Mouse (Mus musculus) bone marrow, adult 2 months (tissue): ENCODE measurements around the gene Hydin.

Experiments
- CTCF ChIP-seq: fragments of 200-500 bp; IDR thresholded peaks from 2 replicates; pipeline ENCODE4 v1.5.1; 2011; ENCODE audit warnings: low read length, control low read depth; ENCODE audit not compliant: control insufficient read depth, insufficient read depth
- POLR2A ChIP-seq: fragments of 200-500 bp; IDR thresholded peaks from 2 replicates; pipeline ENCODE4 v1.6.1; 2011; ENCODE audit warnings: low read depth, mild to moderate bottlenecking, control low read depth, low read length, borderline replicate concordance; ENCODE audit not compliant: control insufficient read depth

DNA sequence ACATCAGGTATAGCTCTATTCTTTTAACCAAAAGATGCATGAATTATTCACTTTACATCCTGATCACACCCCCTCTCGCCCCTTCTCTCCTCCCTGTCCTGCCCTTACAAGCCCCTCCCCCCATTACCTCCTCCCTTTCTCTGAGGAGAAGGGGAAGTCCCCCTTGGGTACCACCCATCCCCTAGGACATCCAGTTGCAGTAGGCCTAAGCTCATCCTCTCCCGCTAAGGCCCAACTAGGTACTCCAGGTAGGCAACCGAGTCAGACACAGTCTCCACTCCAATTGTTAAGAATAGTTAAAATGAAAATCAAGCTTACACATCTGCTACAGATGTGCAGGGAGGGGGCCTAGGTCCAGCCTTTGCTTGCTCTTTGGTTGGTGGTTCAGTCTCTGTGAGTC, 83.9 kb downstream of the Hydin start:
- TF ChIP-seq POLR2A (no peak), CTCF (no peak)
